8 mouse cellular contexts compared by ENCODE assay signal in genomic region chr5:74704460-74704790, GRCm38 (mm10). TPM values are rescaled to one million over a fixed set of nuclear protein-coding genes. Genes with fewer than 3 reads are reported as not detected.
DNase-seq lines count a peak whose midpoint lies in the region; ATAC-seq and TF ChIP-seq lines count a peak whose summit lies in the region.

No protein-coding gene starts in this region.

- H3K4me3 ChIP-seq in G1E (ENCODE audit: low read depth, low read length), result peak overlapping the region; percentile 59; the same call in 1 of the 2 replicates
- no peak overlapping the region; the same call in 1 of the 2 replicates for H3K4me3 ChIP-seq in brown adipose tissue, adult 24 weeks (ENCODE audit: insufficient read depth, low read depth, low read length)
- H3K4me3 ChIP-seq in forebrain, embryonic 14.5 days (ENCODE audit: low read depth, low read length), result peak overlapping the region; percentile 13
- peak overlapping the region; percentile 34; the same call in 1 of the 2 replicates for H3K4me3 ChIP-seq in layer of hippocampus, adult 2 months

- H3K4me1 ChIP-seq in G1E (ENCODE audit: insufficient read depth, low read depth, low read length), result peaks cover 15% of the 10 kb centered on the region
- H3K4me1 ChIP-seq in brown adipose tissue, adult 24 weeks (ENCODE audit: control insufficient read depth, insufficient read depth, insufficient read length, low read length), result peaks cover 3% of the 10 kb centered on the region
- no peaks in the 10 kb centered on the region; the same call in 1 of the 2 replicates for H3K4me1 ChIP-seq in forebrain, embryonic 14.5 days (ENCODE audit: control insufficient read depth, insufficient read depth, low read length)

- no peaks in the 10 kb centered on the region for H3K36me3 ChIP-seq in G1E (replicated peaks)
- no peaks in the 10 kb centered on the region for H3K36me3 ChIP-seq in forebrain, embryonic 14.5 days (ENCODE audit: control insufficient read depth, insufficient read depth, low read length)

- peak; percentile 7 for DNase-seq in G1E (ENCODE audit: low spot score)
- peak; percentile 92 for DNase-seq in forebrain, embryonic 14.5 days (ENCODE audit: low spot score)
- DNase-seq in heart, postnatal 36 days, result peak; percentile 78 to 81
- DNase-seq in layer of hippocampus, adult 2 months (ENCODE audit: low spot score in 2 of 2), result peak; percentile 10 to 20
- DNase-seq in lung, postnatal 36 days, result peak; percentile 87
- DNase-seq in retina, postnatal 1 day, result peak; percentile 92
- peak; percentile 88 for DNase-seq in urinary bladder, postnatal 14 days (ENCODE audit: low spot score)

- intact Hi-C loops in heart, postnatal 36 days (cut with DNase I), result no loop called here

- peak overlapping the region; percentile 97 for H3K27ac ChIP-seq in brown adipose tissue, adult 24 weeks (replicated peaks; ENCODE audit: low read depth, low read length)
- H3K27ac ChIP-seq in forebrain, embryonic 14.5 days (ENCODE audit: low read depth, low read length), result no peak overlapping the region
- no peak overlapping the region for H3K27ac ChIP-seq in layer of hippocampus, adult 2 months

- WGBS in forebrain, embryonic 14.5 days, result under 1% methylated on average over 8 of the region's 8 CpGs

- peak overlapping the region; percentile 49 for H3K4me2 ChIP-seq in forebrain, embryonic 14.5 days (ENCODE audit: low read length)

- ATAC-seq in G1E (ENCODE audit: extremely low read depth, insufficient number of reproducible peaks, low FRiP score, poor library complexity, severe bottlenecking), result peak; percentile 60
- ATAC-seq in forebrain, embryonic 14.5 days, result peak; percentile 97

- no peaks in the 10 kb centered on the region for H3K9me3 ChIP-seq in G1E (replicated peaks)
- H3K9me3 ChIP-seq in forebrain, embryonic 14.5 days (replicated peaks; ENCODE audit: control insufficient read depth, low read length), result no peaks in the 10 kb centered on the region

- TF ChIP-seq CTCF in G1E (IDR thresholded peaks at IDR 0.05; ENCODE audit: low read depth, low read length), result no peak
- no peak for TF ChIP-seq CTCF in layer of hippocampus, adult 2 months (conservative IDR thresholded peaks at IDR 0.05)

- no peak overlapping the region for H3K9ac ChIP-seq in forebrain, embryonic 14.5 days (ENCODE audit: low read length)

- peaks cover 53% of the 10 kb centered on the region for H3K27me3 ChIP-seq in G1E (ENCODE audit: insufficient read depth, low read length)
- H3K27me3 ChIP-seq in forebrain, embryonic 14.5 days (replicated peaks; ENCODE audit: control insufficient read depth, insufficient read depth, low read length), result no peaks in the 10 kb centered on the region

RNA-seq across cellular contexts. Expression of gene Lnx1, which starts 1.7 kb away (rescaled TPM):
- total RNA-seq in G1E (2014; fragmentation: Nextera tagmentation), result not detected in 2 replicates
- total RNA-seq in G1E (2017), result 0.12 and 0.16 TPM in 2 replicates
- not detected in 2 replicates for polyA plus RNA-seq in G1E (2012)
- 1.7 and 3.1 TPM in 2 replicates for polyA plus RNA-seq in brown adipose tissue, adult 24 weeks (2012; ENCODE audit: insufficient read depth, insufficient read length, missing spikeins)
- polyA plus RNA-seq in forebrain, embryonic 14.5 days (2014; fragmentation: Nextera tagmentation; extraction: Ambion mirVana), result 2.8 and 3.6 TPM in 2 replicates
- 10 to 100 TPM in 1 of 2 experiments, 1 to 10 TPM in 1; 8.2 to 10.1 TPM for total RNA-seq in heart, postnatal 36 days (2021)
- total RNA-seq in layer of hippocampus, adult 2 months (2021), result 10 to 100 TPM; 11.5 to 14.6 TPM

Comparison
In these comparisons a context has a peak if more than half of its experiments do, and no peak if none do; other contexts are left out.
1. DNase-seq: peak in every context shown above with its lines; median percentile 92 in forebrain, embryonic 14.5 days; 92 in retina, postnatal 1 day; 88 in urinary bladder, postnatal 14 days; 87 in lung, postnatal 36 days; 80 in heart, postnatal 36 days; 15 in layer of hippocampus, adult 2 months; 7 in G1E.
2. RNA of gene Lnx1, which starts 1.7 kb away (total RNA-seq): 11.5 to 14.6 TPM in layer of hippocampus, adult 2 months and 8.2 to 10.1 TPM in heart, postnatal 36 days; 0.12 to 0.16 TPM in G1E; every median in the first group is over 4 times any median in the second.